Mouse (Mus musculus) ES-E14 (cell line): Measurements from ENCODE around the gene Pcare.

Experiments
- CHD2 ChIP-seq: IDR thresholded peaks from 2 replicates; pipeline ENCODE4 v1.6.1; 2014; ENCODE audit warnings: mild to moderate bottlenecking, low read depth, low read length, inconsistent platforms
- HCFC1 ChIP-seq: IDR thresholded peaks from 2 replicates; pipeline ENCODE4 v1.6.1; 2012; ENCODE audit warnings: low read length, inconsistent platforms, borderline replicate concordance; ENCODE audit not compliant: insufficient read depth
- ZC3H11A ChIP-seq: IDR thresholded peaks from 2 replicates; pipeline ENCODE4 v1.6.1; 2012; ENCODE audit warnings: low read depth, mild to moderate bottlenecking, inconsistent platforms, low read length, borderline replicate concordance
- ZNF384 ChIP-seq: IDR thresholded peaks from 2 replicates; pipeline ENCODE4 v1.6.1; 2012; ENCODE audit warnings: low read depth, low read length, inconsistent platforms

- TF ChIP-seq HCFC1 (no peak), ZNF384 (no peak), ZC3H11A (no peak), CHD2 (no peak)
Observed at GRCm38 (mm10) chr17:71780945-71781344, 28.3 kb upstream of the Pcare start.
